Mouse (Mus musculus) layer of hippocampus, adult 9-11 months (tissue): ENCODE results near the gene Rpn2.

Source experiments
- DNase-seq: peaks from one replicate; pipeline ENCODE4 v3.0.0; 2022

The Rpn2 gene

DNA sequence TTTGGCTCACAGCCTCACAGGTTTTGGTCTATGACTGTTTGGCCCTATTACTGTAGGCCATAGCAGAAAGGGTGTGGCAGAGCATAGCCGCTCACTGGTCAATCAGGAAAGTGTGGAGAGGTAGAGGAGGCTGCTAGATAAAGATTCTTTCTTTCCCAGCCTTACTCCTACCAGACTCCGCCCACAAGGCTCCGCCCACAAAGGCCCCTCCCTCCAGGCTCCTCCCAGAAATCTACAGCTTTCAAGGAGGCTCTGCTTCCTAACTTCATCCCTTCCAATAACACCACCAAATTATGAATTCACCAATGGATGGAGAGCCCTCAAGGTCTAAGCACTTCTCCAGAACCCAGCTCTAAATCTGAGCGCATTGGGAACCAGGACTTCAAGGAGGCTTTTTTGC is 74.4 kb downstream of the Rpn2 start:
- DNase-seq, result no peak

DNA sequence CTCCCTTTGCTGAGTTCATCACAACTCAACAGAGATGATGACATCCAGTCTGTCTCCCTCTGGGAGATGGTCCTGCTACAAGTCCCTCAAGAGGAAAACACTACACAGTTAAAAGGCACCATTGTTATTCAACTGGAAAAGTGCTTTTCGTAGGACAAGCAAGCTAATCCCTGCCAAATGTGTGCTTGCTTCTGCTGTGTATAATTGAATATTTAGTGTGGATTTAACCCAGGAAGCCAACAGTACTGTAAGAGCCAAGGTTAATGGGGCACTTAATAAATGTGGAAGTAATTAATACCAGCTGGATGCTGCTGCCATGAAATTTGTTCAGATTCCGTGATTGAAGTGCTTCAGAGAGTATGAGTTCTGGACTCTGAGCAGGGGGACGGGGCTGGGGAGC is 75.3 kb downstream of the Rpn2 start:
- DNase-seq, result no peak

DNA sequence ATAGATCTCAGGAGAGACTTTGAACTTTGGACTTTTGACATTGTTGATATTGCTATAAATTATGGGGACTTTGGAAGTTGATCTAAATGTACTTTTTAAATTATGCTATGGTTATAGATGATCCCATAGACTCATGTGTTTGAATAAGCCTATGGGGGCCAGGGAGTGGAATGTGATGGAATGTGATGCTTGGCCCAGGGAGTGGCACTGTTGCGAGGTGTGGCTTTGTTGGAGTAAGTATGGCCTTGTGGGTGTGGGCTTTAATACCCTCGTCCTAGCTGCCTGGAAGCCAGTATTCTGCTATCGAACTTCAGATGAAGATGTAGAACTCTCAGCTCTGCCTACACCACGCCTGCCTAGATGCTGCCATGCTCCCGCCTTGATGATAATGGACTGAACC is 81.2 kb downstream of the Rpn2 start:
- no peak for DNase-seq

DNA sequence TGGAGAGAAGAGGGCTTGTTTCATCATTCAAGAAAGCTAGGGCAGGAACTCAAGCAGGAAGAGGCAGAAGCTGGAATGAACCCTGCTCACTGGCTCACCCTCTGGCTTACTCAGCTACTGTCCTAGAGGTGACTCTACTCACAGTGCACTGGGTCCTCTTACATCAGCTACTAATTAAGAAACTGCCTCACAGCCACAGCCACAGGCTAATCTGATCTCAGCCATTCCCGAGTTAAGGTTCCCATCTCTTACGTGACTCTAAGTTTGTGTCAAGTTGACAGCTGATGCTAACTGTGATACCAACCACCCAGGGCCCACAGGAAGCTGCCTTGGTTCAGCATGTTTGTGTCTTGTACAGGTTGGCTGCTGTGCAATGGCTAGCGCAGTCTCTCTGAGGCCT is 84.2 kb downstream of the Rpn2 start:
- DNase-seq, result no peak

DNA sequence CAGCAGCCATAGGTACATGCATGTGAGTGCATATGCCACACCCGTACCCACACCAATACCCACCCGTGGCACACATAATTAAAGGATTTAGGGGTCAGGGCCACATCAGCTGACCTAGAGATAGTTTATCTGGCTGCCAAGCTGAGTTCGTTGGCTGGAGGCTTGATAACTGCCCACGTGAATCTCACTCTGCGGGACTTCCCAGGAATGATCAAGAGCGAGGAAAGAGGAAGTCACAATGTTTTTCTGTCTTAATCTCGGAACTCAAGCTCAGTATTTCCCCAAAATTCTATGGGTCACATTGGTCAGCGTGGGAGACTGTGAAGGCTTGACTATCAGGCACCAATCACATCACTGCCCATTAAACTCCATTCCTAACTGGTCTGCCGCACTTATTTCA is 87.9 kb downstream of the Rpn2 start:
- peak; percentile 29 for DNase-seq

DNA sequence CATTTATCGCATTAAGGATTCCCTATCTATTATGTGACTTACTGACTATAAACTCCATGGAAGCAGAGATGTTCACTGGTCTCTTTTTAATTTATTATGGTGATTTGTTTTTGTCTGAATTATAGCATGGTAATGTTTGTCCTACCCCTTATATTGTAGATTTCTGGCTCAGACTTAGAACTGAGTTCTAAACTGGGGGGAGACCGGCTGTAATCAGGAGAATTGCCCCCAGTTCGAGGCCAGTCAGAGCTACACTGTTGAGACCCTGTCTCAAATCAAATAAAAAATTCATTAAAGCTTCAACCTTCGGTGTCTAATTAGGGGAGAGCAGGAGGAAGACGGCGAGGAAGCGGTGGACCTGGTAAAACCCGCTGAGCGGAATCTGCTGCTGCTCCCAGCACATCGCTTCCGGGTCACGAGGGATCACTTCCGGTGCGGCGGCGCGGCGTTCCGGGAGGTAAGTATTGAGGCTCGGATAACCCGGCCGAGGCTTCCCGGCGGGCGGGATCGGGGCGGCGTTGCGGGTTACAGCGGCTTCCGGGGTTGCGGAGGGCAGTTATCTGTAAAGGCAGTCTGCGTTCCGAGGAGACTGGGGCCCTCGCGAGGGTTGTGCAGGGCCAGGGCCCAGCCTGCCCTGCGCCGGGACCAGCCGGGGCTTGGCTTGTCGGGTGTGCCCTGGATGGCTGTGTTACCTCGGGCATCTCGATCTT is 88.5 kb downstream of the Rpn2 start, which contains the start of gene Manbal:
Manbal (plus strand) TSS at position 411 of the 710 bp plus-strand sequence.
- peak; percentile 91 for DNase-seq

DNA sequence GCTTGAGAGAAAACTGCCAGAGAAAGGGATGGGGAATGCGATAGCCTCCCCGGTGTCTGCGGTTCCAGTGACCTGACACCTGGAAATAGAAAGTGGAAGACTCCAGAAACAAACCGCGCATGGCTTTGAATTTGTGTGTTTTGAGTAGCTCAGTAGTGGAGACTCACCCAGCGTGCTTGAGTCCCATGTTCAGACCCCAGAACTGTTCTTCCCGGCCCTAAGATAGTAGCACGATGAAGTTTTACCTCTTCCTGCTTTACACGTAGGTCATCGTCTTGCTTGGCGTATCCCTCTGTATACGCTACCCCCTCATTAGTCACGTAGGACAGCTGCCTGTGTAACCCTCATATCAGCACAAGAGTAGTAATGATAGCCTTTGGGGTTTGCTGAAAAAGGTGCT is 89.2 kb downstream of the Rpn2 start:
- DNase-seq, result no peak

DNA sequence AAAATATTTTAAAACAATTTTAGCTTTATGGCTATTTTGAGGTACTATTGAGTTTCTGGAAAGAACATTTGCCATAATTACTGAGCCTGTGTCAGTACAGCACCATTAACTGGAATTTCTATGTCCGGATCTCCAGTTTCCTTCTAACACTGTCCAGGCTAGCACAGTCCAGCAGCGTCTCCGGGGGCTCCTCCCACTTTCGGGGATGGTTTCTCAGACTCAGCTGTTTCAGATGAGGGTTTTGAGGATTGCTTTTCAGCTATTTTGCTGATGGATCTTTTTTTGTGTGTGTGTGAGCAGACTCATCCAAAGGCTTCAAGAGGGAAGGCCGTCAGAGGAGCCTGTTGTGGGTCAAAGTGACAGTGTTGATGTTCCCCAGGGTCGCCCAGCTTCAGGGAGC is 92.9 kb downstream of the Rpn2 start:
- no peak for DNase-seq

DNA sequence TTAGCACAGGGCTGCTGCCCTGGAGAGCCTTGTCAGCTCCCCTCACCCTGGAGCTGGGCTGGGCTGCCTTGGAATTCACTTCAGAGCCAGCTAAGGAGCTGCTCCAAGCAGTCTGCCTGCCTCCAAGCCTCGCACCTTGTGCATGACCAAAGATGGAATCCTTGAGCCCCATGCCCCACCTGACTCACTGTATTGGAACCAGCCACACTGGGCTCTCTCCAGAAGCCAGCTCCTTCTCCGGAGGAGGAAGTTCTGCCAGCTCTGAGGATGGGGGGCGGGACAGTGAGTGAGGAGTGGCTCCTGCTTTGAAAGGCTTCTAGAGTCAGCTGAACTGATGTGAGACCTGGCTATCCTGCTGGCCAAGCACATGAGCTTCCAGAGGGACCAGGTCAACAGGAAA is 94.9 kb downstream of the Rpn2 start:
- DNase-seq, result no peak

DNA sequence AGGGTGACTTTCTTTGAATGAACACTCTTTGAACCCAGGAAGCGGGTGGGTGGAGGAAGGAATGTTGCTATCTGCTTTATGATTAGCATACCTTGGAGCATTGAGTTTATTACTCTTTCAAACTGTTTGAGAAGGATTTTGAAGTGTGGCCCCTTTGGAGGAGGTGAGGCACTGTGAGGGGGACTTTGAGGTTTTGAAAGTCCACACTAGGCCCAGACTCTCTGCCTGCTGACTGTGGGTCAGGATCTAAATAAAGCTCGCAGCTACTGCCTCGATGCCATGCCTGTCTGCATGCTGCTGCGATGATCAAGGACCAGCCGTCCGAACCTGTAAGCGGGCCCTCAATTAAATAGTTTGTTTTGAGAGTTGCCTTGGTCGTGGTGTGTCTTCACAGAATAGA is 96.2 kb downstream of the Rpn2 start:
- no peak for DNase-seq
